Mouse (Mus musculus): Measurements from ENCODE around the gene Rif1. TPM values are rescaled to one million over a fixed set of nuclear protein-coding genes. Genes with fewer than 3 reads are reported as not detected.
"Not testable (repeated sequence)": the region's sequence is repeated elsewhere in the genome, so short reads cannot be mapped to it uniquely, and the experiment has no call there.

Gene Rif1
- total and polyA plus RNA-seq, 3 experiments = 1.1 to 26.4 (median 24.1) TPM

- no peak for DNase-seq
Observed at GRCm38 (mm10) chr2:52072065-52072490, 554 bp upstream of the Rif1 start.

DNA sequence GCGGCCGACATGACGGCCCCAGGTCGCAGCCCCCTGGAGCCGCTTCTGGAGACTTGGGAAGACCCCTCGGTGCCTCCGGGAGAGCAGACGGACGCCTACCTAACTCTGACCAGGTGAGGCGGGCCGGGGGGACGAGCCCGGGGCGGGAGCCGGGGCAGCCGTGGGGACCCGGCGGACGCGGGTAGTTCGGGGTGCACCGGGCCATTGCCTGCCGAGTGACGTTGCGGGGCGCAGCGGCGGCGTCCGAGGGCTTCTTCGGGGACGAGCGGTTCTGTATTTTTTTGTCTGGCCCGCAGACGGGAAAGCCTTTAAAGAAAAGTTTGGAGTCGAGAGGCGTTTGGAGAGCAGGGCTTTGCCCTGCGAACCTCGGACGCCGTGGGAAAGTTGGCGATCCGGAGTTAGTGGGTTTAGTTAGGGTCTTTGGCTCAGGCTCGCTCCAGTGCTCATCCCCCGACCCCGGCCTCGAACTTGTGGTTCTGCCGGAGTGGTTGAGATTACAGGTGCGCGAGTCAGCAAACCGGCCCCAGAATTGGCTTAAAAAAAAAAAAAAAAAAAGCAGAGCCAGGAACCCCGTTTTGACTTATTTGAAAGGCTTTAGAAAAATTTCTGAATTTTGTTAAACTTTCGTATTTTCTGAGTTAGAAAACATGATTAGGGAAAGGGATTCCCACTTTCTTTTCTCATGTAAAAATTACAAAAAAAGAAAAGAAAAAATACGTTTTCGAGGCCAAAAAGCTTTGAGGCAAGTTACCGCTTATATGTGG lies 691 bp downstream of the Rif1 start:
- DNase-seq = no peak

- DNase-seq = no peak
Observed at GRCm38 (mm10) chr2:52078666-52079065, 6.0 kb downstream of the Rif1 start.

- DNase-seq = no peak
Observed at GRCm38 (mm10) chr2:52084013-52084412, 11.4 kb downstream of the Rif1 start.

DNA sequence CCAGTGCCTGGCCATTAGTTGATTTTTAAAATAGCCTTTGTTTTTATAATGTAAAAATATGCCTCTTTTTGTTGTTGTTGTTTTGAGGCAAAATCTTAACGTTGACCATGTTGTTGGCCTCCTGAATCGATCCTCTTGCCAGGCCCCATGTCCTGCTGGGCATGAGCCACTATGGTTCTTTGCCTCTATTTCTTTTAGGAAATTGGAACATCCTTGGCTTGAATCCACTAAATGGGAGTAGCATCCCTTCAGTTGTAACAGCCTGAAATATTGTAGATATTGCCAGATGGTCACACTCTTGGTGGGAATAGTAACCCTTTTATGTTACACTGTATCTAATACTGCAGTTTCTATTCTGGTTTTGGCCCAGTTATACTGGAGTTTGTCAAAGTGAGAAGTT lies 11.9 kb downstream of the Rif1 start:
- no peak for DNase-seq

GRCm38 (mm10) chr2:52114086-52114485 lies 41.5 kb downstream of the Rif1 start:
- DNase-seq = no peak

DNA sequence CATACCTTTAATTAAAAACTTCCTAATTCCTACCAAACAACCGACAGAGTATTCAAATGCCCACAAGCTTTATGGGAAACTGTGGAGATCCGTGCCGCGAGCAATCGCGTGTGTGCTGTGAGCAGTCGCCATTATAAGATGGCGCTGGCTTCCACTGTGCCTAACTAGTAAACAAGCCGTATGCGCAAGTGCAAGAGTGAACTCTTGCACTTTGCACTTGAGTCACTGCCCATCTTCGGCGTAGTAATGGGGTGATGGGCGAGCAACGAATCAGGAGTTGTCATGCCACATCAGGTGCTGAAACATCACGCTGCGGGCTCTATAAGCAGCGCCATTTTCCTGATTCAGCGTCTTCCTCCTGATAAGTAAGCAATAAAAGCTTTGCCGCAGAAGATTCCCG lies 58.7 kb downstream of the Rif1 start:
- DNase-seq = not testable (repeated sequence)

GRCm38 (mm10) chr2:52133351-52133750 lies 60.7 kb downstream of the Rif1 start:
- no peak for DNase-seq

DNA sequence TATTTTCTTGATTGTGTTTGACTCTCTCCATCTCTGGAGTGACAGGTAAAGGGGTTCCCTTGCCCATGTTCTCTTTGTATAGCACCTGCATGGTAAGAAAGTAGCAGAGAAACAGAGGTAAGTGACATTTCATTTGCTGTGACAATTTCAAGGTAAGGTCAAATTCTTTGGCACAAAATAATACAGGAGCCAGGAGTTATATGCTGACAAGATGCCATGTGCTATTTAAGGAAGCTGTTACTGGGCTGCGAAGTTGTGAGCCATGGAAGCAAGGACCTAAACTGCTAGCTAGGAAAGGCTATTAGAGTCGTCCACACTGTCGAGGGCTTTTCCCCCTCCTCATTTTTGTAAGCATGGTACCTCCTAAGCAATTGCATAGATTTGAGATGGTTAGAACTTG lies 80.4 kb downstream of the Rif1 start:
- peak; percentile 3 for DNase-seq

- no peak for DNase-seq
Observed at GRCm38 (mm10) chr2:52169243-52170005, 96.8 kb downstream of the Rif1 start.

Other genes with a start within 250 kb of the Rif1 start
- 10 to 100 TPM; 14.2 to 19.2 TPM for gene Rbm43, start 137.7 kb upstream of the Rif1 start, total RNA-seq (2021)
- 13.2 and 15.0 TPM in 2 replicates for gene Rbm43, start 137.7 kb upstream of the Rif1 start, polyA plus RNA-seq (2012; rRNA removed)
- 10 to 100 TPM in 1 of 2 experiments, 1 to 10 TPM in 1; 8.2 to 11.5 TPM for gene Nmi, start 99.3 kb upstream of the Rif1 start, total RNA-seq (2021)
- 0.38 and 0.82 TPM in 2 replicates for gene Nmi, start 99.3 kb upstream of the Rif1 start, polyA plus RNA-seq (2012; rRNA removed)
- 1 to 10 TPM in 1 of 2 experiments, under 1 TPM in 1; 0.62 to 1.7 TPM for gene Tnfaip6, start 34.8 kb upstream of the Rif1 start, total RNA-seq (2021)
- gene Tnfaip6, start 34.8 kb upstream of the Rif1 start, polyA plus RNA-seq (2012; rRNA removed) = 0.06 TPM in 1 of 2 replicates, not detected in the other

Measured in adrenal gland, adult 2 months (tissue).